Mouse (Mus musculus) thymus, adult 2 months (tissue): Measurements from ENCODE around the gene Cep152. TPM values are rescaled to one million over a fixed set of nuclear protein-coding genes. Genes with fewer than 3 reads are reported as not detected.

Source experiments
- DNase-seq: peaks from one replicate; pipeline ENCODE4 v3.0.0; 2021
- H3K27ac ChIP-seq: fragments of 200-500 bp; 2 replicates; pipeline ENCODE4 v1.5.1; 2012; ENCODE audit warnings: low read length, control low read depth; ENCODE audit not compliant: control insufficient read depth, insufficient read depth
- H3K27me3 ChIP-seq: fragments of 200-500 bp; 2 replicates; pipeline ENCODE4 v1.6.1; 2012; ENCODE audit warnings: mild to moderate bottlenecking, low read length, moderate library complexity, mixed read lengths; ENCODE audit not compliant: control insufficient read depth, insufficient read depth
- H3K36me3 ChIP-seq: fragments of 200-500 bp; 2 replicates; pipeline ENCODE4 v1.6.1; 2012; ENCODE audit warnings: mild to moderate bottlenecking, low read length, moderate library complexity; ENCODE audit not compliant: control insufficient read depth, insufficient read depth
- H3K4me1 ChIP-seq: fragments of 200-500 bp; replicated peaks from 2 replicates; pipeline ENCODE4 v1.6.1; 2012; ENCODE audit warnings: low read length; ENCODE audit not compliant: control insufficient read depth, insufficient read depth
- H3K4me3 ChIP-seq: fragments of 200-500 bp; 2 replicates; pipeline ENCODE4 v1.5.1; 2012; ENCODE audit warnings: mild to moderate bottlenecking, low read length, control low read depth, moderate library complexity; ENCODE audit not compliant: control insufficient read depth, insufficient read depth
- CTCF ChIP-seq: fragments of 200-500 bp; IDR thresholded peaks from 2 replicates; pipeline ENCODE4 v1.5.1; 2012; ENCODE audit warnings: mild to moderate bottlenecking, control low read depth, low read length, moderate library complexity, borderline replicate concordance; ENCODE audit not compliant: control insufficient read depth, poor library complexity, insufficient read depth; ENCODE audit errors: extremely low read depth
- POLR2A ChIP-seq: fragments of 200-500 bp; IDR thresholded peaks from 2 replicates; pipeline ENCODE4 v1.6.1; 2012; ENCODE audit warnings: mild to moderate bottlenecking, low read length, control low read depth, moderate library complexity; ENCODE audit not compliant: control insufficient read depth, poor library complexity, insufficient read depth; ENCODE audit errors: extremely low read depth
- WGBS: fragments of 180-500 bp; shearing (Covaris S2); methylation state at CpG from one replicate; pipeline ENCODE4 v1.1.7; 2018; 5-methylcytosine and 5-hydroxymethylcytosine counted together
- polyA plus RNA-seq: library from polyadenylated mRNA; depleted of rRNA; stranded (reverse); fragments of >200 nt; gene quantifications from 2 replicates; pipeline ENCODE4 v1.2.3, GENCODE M21; 2012

Cep152 gene
- polyA plus RNA-seq, 1 experiment = 4.7 TPM

DNA sequence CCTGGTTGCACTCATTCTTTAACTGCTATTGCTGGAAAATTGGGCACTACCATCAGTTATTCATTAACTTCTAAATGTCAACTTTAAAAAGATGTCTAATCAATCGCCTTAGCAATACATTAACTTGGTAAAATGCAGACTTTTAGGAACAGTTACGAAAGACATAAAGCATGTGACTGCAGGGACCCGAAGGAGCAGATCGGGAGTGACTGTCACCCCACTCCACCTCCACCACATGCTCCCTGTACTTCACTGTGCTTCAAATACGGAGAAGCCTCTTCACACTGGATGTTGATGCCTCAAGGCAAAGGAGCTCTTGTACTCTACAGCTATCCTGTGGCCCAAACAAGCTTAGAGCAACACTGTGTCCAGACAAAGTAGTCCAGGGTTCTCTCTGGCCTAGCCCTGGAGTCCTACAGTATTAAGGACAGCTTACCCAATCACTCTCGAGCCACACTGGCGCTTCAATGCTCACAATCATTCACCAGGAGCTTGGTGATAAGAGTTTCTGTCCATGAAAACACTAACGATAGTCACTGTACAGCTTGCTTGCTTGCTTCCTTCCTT lies 9.0 kb downstream of the Cep152 start:
- H3K36me3 ChIP-seq = peaks cover 79% of the 10 kb centered on the region
- 94% methylated on average over 8 of the region's 8 CpGs for WGBS

DNA sequence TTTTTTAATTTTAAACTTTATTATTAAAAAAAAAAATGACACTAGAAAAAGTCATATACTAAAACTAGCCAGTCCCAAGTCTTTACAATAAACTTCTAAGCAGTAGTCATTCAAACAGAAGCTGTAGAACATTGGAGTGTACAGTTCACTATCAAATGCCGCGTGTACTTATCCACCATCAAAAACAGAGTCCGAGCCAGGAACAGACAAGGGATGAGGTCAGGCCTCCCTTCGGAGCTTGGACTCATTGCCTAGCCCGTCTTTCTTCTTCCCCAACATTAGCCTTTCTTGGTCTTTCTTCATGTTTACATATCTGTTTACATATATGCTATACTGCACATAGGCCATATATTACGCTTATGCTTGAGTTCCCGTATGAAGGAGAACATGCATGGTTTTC lies 9.5 kb downstream of the Cep152 start:
- TF ChIP-seq CTCF (no peak), POLR2A (no peak)
- no peak for DNase-seq
- H3K36me3 ChIP-seq = peaks cover 78% of the 10 kb centered on the region
- H3K4me3 ChIP-seq = no peak overlapping the region
- 96% methylated on average over 7 of the region's 7 CpGs for WGBS
- H3K27me3 ChIP-seq = no peaks in the 10 kb centered on the region
- H3K4me1 ChIP-seq = no peaks in the 10 kb centered on the region
- no peak overlapping the region for H3K27ac ChIP-seq

More for the DNA sequence above, 9.0 kb downstream of the Cep152 start:
- no peaks in the 10 kb centered on the region for H3K4me1 ChIP-seq
- no peaks in the 10 kb centered on the region for H3K27me3 ChIP-seq
- no peak overlapping the region for H3K27ac ChIP-seq
- no peak overlapping the region for H3K4me3 ChIP-seq
- TF ChIP-seq CTCF (no peak), POLR2A (no peak)
- DNase-seq = no peak

DNA sequence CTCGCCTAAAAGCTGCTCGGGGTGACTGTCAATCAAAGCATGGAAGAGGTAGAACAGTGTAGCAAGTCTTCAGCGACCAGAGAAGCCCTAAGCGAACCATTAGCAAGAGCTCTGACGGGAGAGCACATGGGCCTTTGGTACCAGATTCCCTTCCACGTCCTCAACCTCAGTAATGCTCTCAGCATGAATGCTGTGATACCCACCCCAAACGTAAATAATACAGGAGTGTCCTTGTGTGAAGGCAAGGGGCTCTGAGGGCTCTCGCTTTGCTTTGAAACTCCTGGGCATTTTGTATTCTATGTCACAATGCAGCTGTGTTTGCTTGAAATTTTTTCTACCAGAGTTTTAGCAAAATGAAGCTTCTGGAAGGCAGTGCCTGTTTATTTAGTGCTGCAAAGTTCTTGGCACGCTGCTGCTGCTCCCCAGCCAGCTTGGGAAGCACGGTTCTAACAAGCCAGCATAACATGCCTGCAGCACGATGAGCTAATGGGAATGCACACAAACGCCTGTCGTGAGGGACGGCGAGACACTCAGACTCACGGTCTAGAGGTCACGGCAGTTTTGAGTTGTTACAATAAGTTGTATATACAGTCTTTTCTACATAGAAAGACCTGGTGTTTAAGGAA lies 18.6 kb downstream of the Cep152 start:
- WGBS = 91% methylated on average over 17 of the region's 17 CpGs
- no peak for TF ChIP-seq CTCF
- no peak for TF ChIP-seq POLR2A
- no peak overlapping the region for H3K4me3 ChIP-seq
- no peaks in the 10 kb centered on the region for H3K4me1 ChIP-seq
- peaks cover 45% of the 10 kb centered on the region for H3K36me3 ChIP-seq
- no peak overlapping the region for H3K27ac ChIP-seq
- no peaks in the 10 kb centered on the region for H3K27me3 ChIP-seq
- DNase-seq = no peak

DNA sequence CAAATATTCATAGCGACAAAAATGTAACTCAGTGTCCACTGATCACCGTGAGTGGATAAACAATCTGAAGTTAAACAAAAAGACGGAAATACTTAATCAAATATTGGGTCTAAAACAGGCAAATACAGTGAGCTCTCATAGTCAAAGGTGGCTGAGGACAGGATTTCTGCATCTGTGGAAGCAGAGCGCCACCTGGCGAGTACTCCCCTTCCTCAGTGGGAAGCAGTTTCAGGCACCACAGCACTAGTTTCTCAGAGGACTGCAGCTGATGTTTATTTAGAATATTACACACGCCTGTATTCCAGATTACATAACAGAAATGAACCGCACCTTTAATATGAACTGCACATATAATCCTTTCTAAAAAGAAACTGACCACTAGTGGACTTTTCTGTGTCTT lies 20.3 kb downstream of the Cep152 start:
- H3K27me3 ChIP-seq = no peaks in the 10 kb centered on the region
- H3K4me1 ChIP-seq = no peaks in the 10 kb centered on the region
- peaks cover 52% of the 10 kb centered on the region for H3K36me3 ChIP-seq
- no peak overlapping the region for H3K4me3 ChIP-seq
- WGBS = 93% methylated on average over 7 of the region's 7 CpGs
- H3K27ac ChIP-seq = no peak overlapping the region
- peak; percentile 8 for DNase-seq
- no peak for TF ChIP-seq POLR2A
- TF ChIP-seq CTCF = no peak

DNA sequence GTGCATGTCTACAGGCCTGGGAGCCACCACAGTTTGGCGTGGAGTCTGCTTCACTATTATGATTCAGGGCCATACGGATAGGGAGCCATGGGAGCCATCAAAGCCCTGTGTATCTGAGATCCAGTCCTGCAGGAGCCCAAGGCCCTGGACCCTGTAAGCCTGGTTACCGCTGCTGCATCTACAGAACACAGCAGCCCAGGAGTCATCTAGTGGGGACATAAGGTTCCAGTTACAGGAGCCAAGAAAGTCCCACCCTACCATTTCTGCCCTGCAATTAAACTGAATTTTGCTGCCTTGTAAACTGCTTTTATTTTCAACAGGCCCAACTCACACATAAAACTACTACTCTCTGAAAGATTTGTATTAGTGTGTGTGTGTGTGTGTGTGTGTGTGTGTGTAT lies 21.9 kb downstream of the Cep152 start:
- DNase-seq = no peak
- H3K27ac ChIP-seq = no peak overlapping the region
- no peaks in the 10 kb centered on the region for H3K27me3 ChIP-seq
- H3K36me3 ChIP-seq = peaks cover 57% of the 10 kb centered on the region
- H3K4me1 ChIP-seq = no peaks in the 10 kb centered on the region
- no peak overlapping the region for H3K4me3 ChIP-seq
- WGBS = 99% methylated on average over 3 of the region's 3 CpGs
- TF ChIP-seq POLR2A (no peak), CTCF (no peak)

DNA sequence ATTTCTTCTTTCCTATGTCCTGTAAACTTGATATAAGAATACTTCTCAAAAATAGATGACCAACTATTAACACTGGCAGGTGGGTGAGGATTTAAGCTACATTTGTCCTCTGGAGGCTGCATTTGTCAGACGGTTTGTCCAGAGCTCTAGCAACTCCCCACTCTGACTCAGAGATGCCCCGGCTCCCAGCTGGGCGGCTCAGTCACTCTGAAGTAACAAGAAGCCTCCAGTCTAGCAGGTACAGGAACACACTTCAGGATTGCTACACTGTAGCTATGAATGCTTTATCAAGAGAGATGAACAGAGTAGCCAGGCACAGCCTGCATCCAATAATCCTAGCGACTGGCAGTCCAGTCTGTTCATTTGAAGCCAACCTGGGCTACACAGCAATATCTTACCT lies 26.0 kb downstream of the Cep152 start:
- 97% methylated on average over 4 of the region's 4 CpGs for WGBS
- no peaks in the 10 kb centered on the region for H3K4me1 ChIP-seq
- no peak overlapping the region for H3K27ac ChIP-seq
- H3K27me3 ChIP-seq = no peaks in the 10 kb centered on the region
- peaks cover 52% of the 10 kb centered on the region for H3K36me3 ChIP-seq
- no peak for TF ChIP-seq CTCF
- no peak for DNase-seq
- H3K4me3 ChIP-seq = no peak overlapping the region

DNA sequence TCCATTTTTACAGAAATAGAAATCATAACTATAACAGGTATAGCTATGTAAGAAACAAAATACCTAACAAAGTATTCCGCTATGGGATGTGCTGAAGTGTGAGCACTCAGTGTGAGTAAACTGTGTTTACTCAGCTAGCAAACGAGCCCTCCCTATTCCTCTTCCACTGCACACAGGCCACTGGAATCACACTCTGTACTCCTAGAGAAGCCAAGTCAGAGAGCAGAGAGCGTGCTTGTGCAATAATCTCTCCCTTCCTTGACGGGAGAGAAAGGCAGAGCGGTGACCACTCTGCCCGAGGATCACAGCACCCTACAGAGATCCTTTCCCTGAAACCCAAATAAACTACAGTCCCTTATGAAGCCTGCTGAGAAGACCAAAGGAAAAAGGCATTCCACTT lies 26.7 kb downstream of the Cep152 start:
- TF ChIP-seq CTCF (no peak), POLR2A (no peak)
- peaks cover 55% of the 10 kb centered on the region for H3K36me3 ChIP-seq
- no peak overlapping the region for H3K4me3 ChIP-seq
- WGBS = 92% methylated on average over 6 of the region's 6 CpGs
- H3K4me1 ChIP-seq = no peaks in the 10 kb centered on the region
- H3K27me3 ChIP-seq = no peaks in the 10 kb centered on the region
- DNase-seq = no peak
- no peak overlapping the region for H3K27ac ChIP-seq
